Mouse (Mus musculus) layer of hippocampus, adult 2 months (tissue): ENCODE measurements at regions not wholly inside any gene's neighbourhood (a gene's known extent, or its start where the extent isn't known, plus 50 kb on each side); places are given as distances from the start of the nearest gene placed in this dataset.
A peak's percentile ranks its signal among the peaks of the same experiment; 100 is the strongest.

Experiments used
- DNase-seq, 2 experiments: peaks; one replicate each; pipeline ENCODE4 v3.0.0; 2022; ENCODE audit warnings: low spot score in 2 of 2
- H3K27ac ChIP-seq: fragments of 200-600 bp; 2 replicates; pipeline ENCODE4 v1.8.1; 2022
- H3K4me3 ChIP-seq: fragments of 200-600 bp; 2 replicates; pipeline ENCODE4 v1.8.1; 2022; ENCODE audit warnings: mild to moderate bottlenecking
- CTCF ChIP-seq: fragments of 200-600 bp; conservative IDR thresholded peaks from 2 replicates; pipeline ENCODE4 v1.8.1; 2022; ENCODE audit warnings: antibody characterized with exemption, mild to moderate bottlenecking, moderate library complexity

GRCm38 (mm10) chr6:140953721-140954120, 224.6 kb downstream of the Gm11077 start:
- no peak for TF ChIP-seq CTCF
- DNase-seq: peak in 1 of 2 experiments; percentile 8
- 0 out of 2 replicates have a peak overlapping the region, but pooled peaks have one; percentile 28 for H3K27ac ChIP-seq
- H3K4me3 ChIP-seq: no peak overlapping the region

- Histone ChIP-seq H3K4me3 (peak overlapping the region; percentile 8; the same call in 1 of the 2 replicates), H3K27ac (no peak overlapping the region; the same call in 1 of the 2 replicates)
- DNase-seq: no peak
- no peak for TF ChIP-seq CTCF
Measured at GRCm38 (mm10) chr6:140955751-140956521, 226.9 kb downstream of the Gm11077 start.

- Histone ChIP-seq H3K4me3 (no peak overlapping the region; the same call in 1 of the 2 replicates), H3K27ac (no peak overlapping the region; the same call in 1 of the 2 replicates)
- no peak for TF ChIP-seq CTCF
- no peak for DNase-seq
Measured at GRCm38 (mm10) chr6:140956522-140956863, 227.4 kb downstream of the Gm11077 start.

- no peak for DNase-seq
- Histone ChIP-seq H3K4me3 (peak overlapping the region; percentile 15; the same call in 1 of the 2 replicates), H3K27ac (no peak overlapping the region)
- no peak for TF ChIP-seq CTCF
Measured at GRCm38 (mm10) chr6:140961987-140962386, 232.9 kb downstream of the Gm11077 start.

GRCm38 (mm10) chr6:140962563-140962962, 233.5 kb downstream of the Gm11077 start:
- no peak for TF ChIP-seq CTCF
- DNase-seq: no peak
- Histone ChIP-seq H3K4me3 (peak overlapping the region; percentile 15; the same call in 1 of the 2 replicates), H3K27ac (no peak overlapping the region)

- no peak overlapping the region for H3K4me3 ChIP-seq
- no peak for TF ChIP-seq CTCF
- H3K27ac ChIP-seq: no peak overlapping the region
- no peak for DNase-seq
Measured at GRCm38 (mm10) chr6:140973732-140974131, 244.6 kb downstream of the Gm11077 start.

- DNase-seq: no peak
- Histone ChIP-seq H3K27ac (no peak overlapping the region), H3K4me3 (no peak overlapping the region)
- no peak for TF ChIP-seq CTCF
Measured at GRCm38 (mm10) chr6:140976989-140977388, 247.9 kb downstream of the Gm11077 start.

GRCm38 (mm10) chr6:140983610-140984009, 254.5 kb downstream of the Gm11077 start:
- no peak for DNase-seq
- Histone ChIP-seq H3K27ac (no peak overlapping the region), H3K4me3 (no peak overlapping the region)
- 0 out of 2 replicates have a peak, but pooled peaks have one; percentile 7 for TF ChIP-seq CTCF

- no peak overlapping the region for H3K27ac ChIP-seq
- no peak for DNase-seq
- TF ChIP-seq CTCF: no peak
- no peak overlapping the region for H3K4me3 ChIP-seq
Measured at GRCm38 (mm10) chr6:140984249-140984648, 255.2 kb downstream of the Gm11077 start.

- no peak overlapping the region for H3K4me3 ChIP-seq
- no peak overlapping the region for H3K27ac ChIP-seq
Measured at GRCm38 (mm10) chr6:140993643-140994580, 255.2 kb upstream of the Pde3a start.

GRCm38 (mm10) chr6:140995340-140996135, 253.5 kb upstream of the Pde3a start:
- TF ChIP-seq CTCF: peak; percentile 68
- H3K4me3 ChIP-seq: no peak overlapping the region
- DNase-seq: no peak
- no peak overlapping the region for H3K27ac ChIP-seq

More at GRCm38 (mm10) chr6:140993643-140994580, 255.2 kb upstream of the Pde3a start:
- no peak for TF ChIP-seq CTCF
- DNase-seq: no peak

- no peak for TF ChIP-seq CTCF
- no peak for DNase-seq
- H3K27ac ChIP-seq: no peak overlapping the region
- no peak overlapping the region for H3K4me3 ChIP-seq
Measured at GRCm38 (mm10) chr6:140998069-140998468, 251.0 kb upstream of the Pde3a start.

- Histone ChIP-seq H3K4me3 (no peak overlapping the region), H3K27ac (no peak overlapping the region)
- no peak for TF ChIP-seq CTCF
Measured at GRCm38 (mm10) chr6:141000552-141000951, 248.5 kb upstream of the Pde3a start.

More at GRCm38 (mm10) chr6:141000552-141000951, 248.5 kb upstream of the Pde3a start:
- DNase-seq: no peak
